Mouse (Mus musculus) MEL (cell line): ENCODE measurements at regions not wholly inside any gene's neighbourhood (a gene's known extent, or its start where the extent isn't known, plus 50 kb on each side); places are given as distances from the start of the nearest gene placed in this dataset.

Source experiments
- DNase-seq: peaks from one replicate; pipeline ENCODE4 v3.0.0; 2011; ENCODE audit warnings: low read depth, low spot score
- H3K27ac ChIP-seq: 2 replicates; pipeline ENCODE4 v1.5.1; 2012; ENCODE audit warnings: low read depth, mild to moderate bottlenecking, control low read depth, low read length, moderate library complexity; ENCODE audit not compliant: control insufficient read depth
- H3K27me3 ChIP-seq, 2 experiments: fragments of 150-350 bp in 1 of 2; sonication (generic) in 1 of 2; 2 replicates each; pipeline ENCODE4 v1.6.1; 2012; ENCODE audit warnings: low read length in 2 of 2, mild to moderate bottlenecking in 2 of 2, improper control_type of control experiment in 1 of 2, moderate library complexity in 1 of 2; ENCODE audit not compliant: insufficient read depth in 2 of 2, control insufficient read depth in 1 of 2
- H3K36me3 ChIP-seq, 2 experiments: 2 replicates each; pipeline ENCODE4 v1.6.1; 2012 to 2014; ENCODE audit warnings: low read length in 2 of 2, improper control_type of control experiment in 1 of 2, inconsistent platforms in 1 of 2, mild to moderate bottlenecking in 1 of 2; ENCODE audit not compliant: insufficient read depth in 2 of 2, control insufficient read depth in 1 of 2
- H3K4me1 ChIP-seq, 2 experiments: fragments of 150-350 bp in 1 of 2; sonication (generic) in 1 of 2; 2 replicates each; pipeline ENCODE4 v1.6.1; 2012; ENCODE audit warnings: low read length in 2 of 2, improper control_type of control experiment in 1 of 2, mild to moderate bottlenecking in 1 of 2; ENCODE audit not compliant: insufficient read depth in 2 of 2, control insufficient read depth in 1 of 2
- H3K4me3 ChIP-seq, 2 experiments: fragments of 150-350 bp in 1 of 2; sonication (generic) in 1 of 2; 2 replicates each; pipeline ENCODE4 v1.5.1; 2012; ENCODE audit warnings: low read depth in 2 of 2, low read length in 2 of 2, mild to moderate bottlenecking in 2 of 2, moderate library complexity in 2 of 2, control low read depth in 1 of 2, improper control_type of control experiment in 1 of 2; ENCODE audit not compliant: control insufficient read depth in 1 of 2, insufficient read depth in 1 of 2
- H3K79me2 ChIP-seq: 2 replicates; pipeline ENCODE4 v1.6.1; 2012; ENCODE audit warnings: mild to moderate bottlenecking, low read length, moderate library complexity; ENCODE audit not compliant: control insufficient read depth, poor library complexity, insufficient read depth
- H3K9ac ChIP-seq: 2 replicates; pipeline ENCODE4 v1.6.1; 2012; ENCODE audit warnings: low read depth, mild to moderate bottlenecking, control low read depth, low read length, moderate library complexity; ENCODE audit not compliant: control insufficient read depth, poor library complexity, severe bottlenecking
- H3K9me3 ChIP-seq: fragments of 150-350 bp; sonication (generic); replicated peaks from 2 replicates; pipeline ENCODE4 v1.6.1; 2012; ENCODE audit warnings: mild to moderate bottlenecking, low read length, improper control_type of control experiment, moderate library complexity; ENCODE audit not compliant: insufficient read depth
- CHD2 ChIP-seq: IDR thresholded peaks from 2 replicates; pipeline ENCODE4 v1.6.1; 2011; ENCODE audit warnings: low read length, improper control_type of control experiment
- CTCF ChIP-seq, 3 experiments: IDR thresholded peaks in 2 of 3; conservative IDR thresholded peaks in 1 of 3; 2 replicates each; pipeline ENCODE4 v1.5.1; 2011 to 2012; ENCODE audit warnings: low read length in 3 of 3, low read depth in 2 of 3, mild to moderate bottlenecking in 2 of 3, improper control_type of control experiment in 1 of 3, inconsistent platforms in 1 of 3, mixed read lengths in 1 of 3, moderate library complexity in 1 of 3; ENCODE audit not compliant: control insufficient read depth in 1 of 3, insufficient read depth in 1 of 3, poor library complexity in 1 of 3, severe bottlenecking in 1 of 3
- E2F4 ChIP-seq: IDR thresholded peaks from 2 replicates; pipeline ENCODE4 v1.6.1; 2011; ENCODE audit warnings: low read depth, low read length, improper control_type of control experiment, borderline replicate concordance
- ELF1 ChIP-seq: IDR thresholded peaks from 2 replicates; pipeline ENCODE4 v1.6.1; 2014; ENCODE audit warnings: low read depth, mild to moderate bottlenecking, inconsistent platforms, low read length, improper control_type of control experiment, moderate library complexity
- ETS1 ChIP-seq: IDR thresholded peaks from 2 replicates; pipeline ENCODE4 v1.6.1; 2012; ENCODE audit warnings: low read depth, mild to moderate bottlenecking, inconsistent platforms, low read length, improper control_type of control experiment, moderate library complexity
- JUND ChIP-seq: IDR thresholded peaks from 2 replicates; pipeline ENCODE4 v1.6.1; 2011; ENCODE audit warnings: low read depth, mild to moderate bottlenecking, improper control_type of control experiment, low read length
- KAT2A ChIP-seq: conservative IDR thresholded peaks from 2 replicates; pipeline ENCODE4 v1.6.1; 2012; ENCODE audit warnings: low read depth, low read length, improper control_type of control experiment, inconsistent platforms
- MAX ChIP-seq: IDR thresholded peaks from 2 replicates; pipeline ENCODE4 v1.6.1; 2011; ENCODE audit warnings: low read length, improper control_type of control experiment
- MAZ ChIP-seq: IDR thresholded peaks from 2 replicates; pipeline ENCODE4 v1.6.1; 2012; ENCODE audit warnings: low read depth, mild to moderate bottlenecking, inconsistent platforms, low read length, improper control_type of control experiment
- MXI1 ChIP-seq: IDR thresholded peaks from 2 replicates; pipeline ENCODE4 v1.6.1; 2011; ENCODE audit warnings: mild to moderate bottlenecking, low read depth, low read length, improper control_type of control experiment
- POLR2A ChIP-seq, 2 experiments: IDR thresholded peaks; 2 replicates each; pipeline ENCODE4 v1.6.1; 2011 to 2012; ENCODE audit warnings: low read length in 2 of 2, mild to moderate bottlenecking in 2 of 2, control low read depth in 1 of 2, improper control_type of control experiment in 1 of 2, low read depth in 1 of 2, moderate library complexity in 1 of 2; ENCODE audit not compliant: control insufficient read depth in 1 of 2, insufficient read depth in 1 of 2, poor library complexity in 1 of 2
- POLR2AphosphoS5 ChIP-seq: IDR thresholded peaks from 2 replicates; pipeline ENCODE4 v1.6.1; 2012; ENCODE audit warnings: low read depth, borderline replicate concordance, mild to moderate bottlenecking, inconsistent platforms, low read length, moderate library complexity, mixed read lengths
- RAD21 ChIP-seq: IDR thresholded peaks from 2 replicates; pipeline ENCODE4 v1.6.1; 2011; ENCODE audit warnings: mild to moderate bottlenecking, low read depth, low read length, improper control_type of control experiment
- TAL1 ChIP-seq: IDR thresholded peaks from 2 replicates; pipeline ENCODE4 v1.6.1; 2012; ENCODE audit warnings: mild to moderate bottlenecking, inconsistent platforms, low read length, moderate library complexity, mixed read lengths
- TBP ChIP-seq: IDR thresholded peaks from 2 replicates; pipeline ENCODE4 v1.8.0; 2011; ENCODE audit warnings: low read depth, low read length, improper control_type of control experiment
- TCF12 ChIP-seq: IDR thresholded peaks from 2 replicates; pipeline ENCODE4 v1.6.1; 2014; ENCODE audit warnings: low read depth, mild to moderate bottlenecking, inconsistent platforms, low read length, improper control_type of control experiment, moderate library complexity
- USF1 ChIP-seq: IDR thresholded peaks from 2 replicates; pipeline ENCODE4 v1.6.1; 2014; ENCODE audit warnings: low read depth, mild to moderate bottlenecking, inconsistent platforms, low read length, improper control_type of control experiment, moderate library complexity
- ZC3H11A ChIP-seq: IDR thresholded peaks from 2 replicates; pipeline ENCODE4 v1.6.1; 2012; ENCODE audit warnings: low read depth, mild to moderate bottlenecking, inconsistent platforms, low read length, improper control_type of control experiment

DNA sequence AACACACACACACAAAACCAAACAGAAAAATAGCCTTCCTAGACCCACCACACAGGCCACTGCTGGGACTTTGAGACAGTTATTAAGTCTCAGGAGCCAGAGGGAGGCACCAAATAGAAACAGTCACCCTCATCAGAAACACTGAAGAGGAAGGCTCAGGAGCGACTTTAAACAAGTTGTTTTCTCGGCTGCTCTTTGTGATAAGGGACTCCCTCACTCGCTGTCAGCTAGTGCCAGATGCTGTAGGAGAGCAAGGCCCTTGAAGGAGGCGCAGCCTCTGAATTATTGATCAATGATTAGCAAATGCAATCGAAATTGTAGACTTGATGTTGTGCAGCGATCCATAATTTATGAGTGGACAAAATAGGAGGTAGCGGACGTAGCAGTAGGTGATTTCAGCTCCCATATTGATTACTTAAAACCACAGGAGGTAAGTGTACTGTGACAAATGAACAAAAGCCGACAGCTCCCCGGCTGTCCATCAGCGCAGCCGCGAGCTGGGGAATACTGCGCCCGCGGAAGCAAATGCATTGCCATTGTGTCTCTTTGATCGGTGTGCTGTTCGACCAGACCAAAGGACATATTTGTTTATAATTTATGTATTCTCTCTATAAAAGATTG lies 187.4 kb downstream of the Irx2 start:
- Histone ChIP-seq H3K79me2 (no peaks in the 10 kb centered on the region), H3K9me3 (no peaks in the 10 kb centered on the region), H3K4me3 (no peak overlapping the region), H3K4me1 (no peaks in the 10 kb centered on the region), H3K36me3 (no peaks in the 10 kb centered on the region), H3K27ac (no peak overlapping the region), H3K27me3 (no peaks in the 10 kb centered on the region), H3K9ac (no peak overlapping the region)
- TF ChIP-seq ZC3H11A (no peak), TAL1 (no peak), ETS1 (no peak), CHD2 (no peak), MXI1 (no peak), POLR2A (IDR thresholded peaks at IDR 0.05; ENCODE audit: control insufficient read depth in 1 of 2, insufficient read depth in 1 of 2, low read depth in 1 of 2, low read length in 2 of 2, poor library complexity in 1 of 2) (no peak), RAD21 (no peak), JUND (no peak), USF1 (no peak), CTCF (IDR thresholded peaks at IDR 0.05 in 2 of 3, conservative IDR thresholded peaks at IDR 0.05 in 1 of 3; ENCODE audit: control insufficient read depth in 1 of 3, insufficient read depth in 1 of 3, low read depth in 2 of 3, low read length in 3 of 3, poor library complexity in 1 of 3, severe bottlenecking in 1 of 3) (no peak), MAZ (no peak)
- DNase-seq: no peak

DNA sequence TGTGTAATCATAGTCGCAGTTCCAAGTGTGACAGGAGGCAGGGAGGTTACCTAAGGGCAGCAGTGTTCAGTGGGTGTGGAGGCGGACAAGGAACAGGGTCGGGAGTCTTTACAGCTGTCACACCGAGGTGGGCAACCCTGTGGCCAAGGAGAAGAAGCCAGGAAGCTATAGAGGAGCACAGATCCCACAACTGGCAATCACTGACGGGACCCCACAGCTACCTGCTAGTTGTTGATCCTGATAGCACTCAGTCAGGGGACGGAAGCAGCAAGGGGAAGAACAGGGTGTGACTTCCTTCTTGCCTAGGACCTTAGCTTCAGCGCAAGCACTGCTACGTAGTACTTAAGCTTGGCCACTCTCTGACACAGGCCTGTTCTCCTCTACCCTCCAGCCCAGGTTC lies 188.2 kb downstream of the Irx2 start:
- Histone ChIP-seq H3K4me1 (no peaks in the 10 kb centered on the region), H3K9ac (no peak overlapping the region), H3K79me2 (no peaks in the 10 kb centered on the region), H3K27me3 (no peaks in the 10 kb centered on the region), H3K36me3 (no peaks in the 10 kb centered on the region), H3K27ac (no peak overlapping the region), H3K9me3 (no peaks in the 10 kb centered on the region), H3K4me3 (no peak overlapping the region)
- TF ChIP-seq POLR2A (IDR thresholded peaks at IDR 0.05; ENCODE audit: control insufficient read depth in 1 of 2, insufficient read depth in 1 of 2, low read depth in 1 of 2, low read length in 2 of 2, poor library complexity in 1 of 2): no peak
- TF ChIP-seq TBP: no peak
- no peak for TF ChIP-seq KAT2A
- no peak for TF ChIP-seq ETS1
- TF ChIP-seq E2F4: no peak
- TF ChIP-seq MAX: no peak
- TF ChIP-seq ZC3H11A: no peak
- no peak for TF ChIP-seq TCF12
- TF ChIP-seq ELF1: no peak
- no peak for TF ChIP-seq POLR2AphosphoS5
- DNase-seq: no peak
